Mouse (Mus musculus): ENCODE measurements around the gene Nfe2. TPM values are rescaled to one million over a fixed set of nuclear protein-coding genes. Genes with fewer than 3 reads are reported as not detected.

Gene Nfe2
- polyA plus RNA-seq, 1 experiment: 0.32 TPM

DNA sequence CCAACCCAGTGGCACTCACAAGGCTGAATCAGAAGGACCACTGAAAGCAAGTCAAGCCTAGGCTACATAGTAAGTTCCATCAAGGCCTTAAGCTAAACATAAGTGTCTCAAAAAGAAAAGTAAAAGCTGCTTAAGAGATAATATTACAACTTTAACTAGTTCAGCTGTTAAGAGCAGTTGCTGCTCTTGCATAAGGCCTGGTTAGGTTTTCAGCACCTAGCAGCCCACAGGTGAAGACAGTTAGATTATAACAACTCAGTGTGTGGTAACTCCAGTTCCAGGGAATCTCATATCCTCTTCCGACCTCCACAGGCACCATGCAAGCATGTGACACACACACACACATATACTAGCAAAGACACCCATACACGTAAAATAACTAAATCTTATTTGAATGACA, 30.6 kb downstream of the Nfe2 start:
- no peak for DNase-seq (ENCODE audit: low read depth, low spot score)
- 74% methylated on average over 2 of the region's 2 CpGs for WGBS

DNA sequence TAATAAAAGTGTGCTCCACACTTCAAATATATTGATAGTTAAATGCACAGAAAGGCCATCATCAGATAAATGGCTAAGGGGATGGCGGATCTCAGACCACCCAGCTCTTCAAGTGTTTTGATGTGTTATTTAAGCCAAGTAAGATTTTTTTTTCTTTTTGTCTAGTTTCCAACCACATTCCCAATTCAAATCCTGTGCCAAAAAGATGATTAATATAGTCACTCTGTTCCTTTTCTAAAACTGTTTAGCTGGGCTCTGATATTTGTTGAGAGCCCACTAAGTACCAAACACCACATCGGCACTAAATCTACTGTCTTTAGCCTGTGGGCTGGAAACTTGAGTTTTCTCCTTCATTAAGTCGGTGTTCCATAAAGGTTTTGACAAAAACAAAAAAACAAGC, 31.2 kb downstream of the Nfe2 start:
- WGBS: 80% methylated on average over 3 of the region's 3 CpGs
- no peak for DNase-seq (ENCODE audit: low read depth, low spot score)

DNA sequence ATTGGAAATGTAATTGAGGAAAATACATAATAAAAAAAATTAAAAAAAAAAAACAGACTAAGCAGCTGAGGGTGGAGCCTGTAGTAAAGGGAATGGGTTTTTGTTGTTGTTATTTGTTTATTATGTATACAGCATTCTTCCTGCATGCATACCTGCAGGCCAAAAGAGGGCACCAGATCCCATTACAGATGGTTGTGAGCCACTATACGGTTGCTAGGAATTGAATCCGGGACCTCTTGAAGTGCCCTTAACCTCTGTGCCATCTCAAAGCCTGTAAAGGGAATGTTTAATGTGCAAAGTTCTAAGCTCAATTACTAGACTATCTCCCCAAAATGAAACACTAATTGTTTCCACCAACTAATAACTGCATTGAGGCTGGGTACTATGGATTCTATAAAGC, 34.0 kb downstream of the Nfe2 start:
- no peak for DNase-seq (ENCODE audit: low read depth, low spot score)
- WGBS: 84% methylated on average over 2 of the region's 2 CpGs

DNA sequence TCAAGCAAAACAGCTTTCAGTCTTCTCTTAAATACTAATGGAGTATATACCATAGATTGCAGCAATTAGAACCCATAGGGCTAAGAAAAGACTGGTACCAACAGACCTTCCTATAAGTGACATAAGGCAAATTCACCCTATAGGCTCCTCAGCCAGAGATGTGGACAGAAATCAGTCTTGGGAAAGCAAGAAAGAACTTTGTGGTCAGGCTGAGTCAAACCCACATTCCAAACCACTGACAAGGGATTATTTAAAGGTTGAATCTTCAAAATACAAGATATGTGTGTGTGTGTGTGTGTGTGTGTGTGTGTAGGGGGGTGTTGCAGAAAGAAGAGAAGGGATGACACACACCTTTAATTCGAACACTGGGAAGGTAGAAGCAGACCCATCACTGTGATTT, 36.8 kb downstream of the Nfe2 start:
- no peak for DNase-seq (ENCODE audit: low read depth, low spot score)
- 56% methylated on average over 1 of the region's 1 CpGs for WGBS

DNA sequence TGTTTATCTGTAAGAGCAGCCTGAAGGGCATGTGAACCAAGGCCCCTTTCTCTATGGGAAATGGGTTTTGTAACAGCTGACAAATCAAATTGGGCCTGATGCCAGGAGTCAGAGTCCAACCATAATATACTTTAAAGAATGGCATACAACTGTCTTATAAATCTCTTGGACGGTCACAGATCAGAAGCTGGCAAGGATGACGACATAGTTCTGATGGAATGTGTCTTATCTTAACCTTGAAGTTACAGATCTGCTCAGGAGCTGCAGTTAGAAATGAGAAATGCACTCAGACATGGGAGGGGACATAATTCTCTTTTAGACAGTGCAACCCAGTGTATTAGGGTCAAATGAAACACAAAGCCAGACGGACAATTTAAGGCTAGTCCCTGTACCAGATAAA, 37.4 kb downstream of the Nfe2 start:
- 15% methylated on average over 3 of the region's 3 CpGs for WGBS
- DNase-seq (ENCODE audit: low read depth, low spot score): peak; percentile 87

DNA sequence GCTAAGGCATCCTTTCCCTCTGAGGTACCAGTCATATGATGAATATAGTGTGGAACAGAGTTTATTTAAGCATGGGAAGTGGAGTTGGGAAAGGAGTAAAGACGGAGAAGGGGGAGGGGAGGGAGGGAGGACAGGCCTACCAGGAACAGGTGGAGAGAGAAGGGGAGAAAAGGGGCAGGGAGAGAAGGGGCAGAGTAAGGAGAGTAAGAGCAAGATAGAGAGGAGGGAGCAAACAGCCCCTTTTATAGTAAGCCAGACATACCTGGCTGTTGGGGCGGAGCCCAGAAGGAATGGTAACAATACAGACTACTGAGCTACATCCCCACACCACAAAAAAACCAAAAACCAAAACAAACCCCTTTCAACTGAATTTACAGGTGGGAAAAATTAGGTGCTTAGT, 42.2 kb downstream of the Nfe2 start:
- no peak for DNase-seq (ENCODE audit: low read depth, low spot score)
- WGBS: 54% methylated on average over 2 of the region's 2 CpGs

DNA sequence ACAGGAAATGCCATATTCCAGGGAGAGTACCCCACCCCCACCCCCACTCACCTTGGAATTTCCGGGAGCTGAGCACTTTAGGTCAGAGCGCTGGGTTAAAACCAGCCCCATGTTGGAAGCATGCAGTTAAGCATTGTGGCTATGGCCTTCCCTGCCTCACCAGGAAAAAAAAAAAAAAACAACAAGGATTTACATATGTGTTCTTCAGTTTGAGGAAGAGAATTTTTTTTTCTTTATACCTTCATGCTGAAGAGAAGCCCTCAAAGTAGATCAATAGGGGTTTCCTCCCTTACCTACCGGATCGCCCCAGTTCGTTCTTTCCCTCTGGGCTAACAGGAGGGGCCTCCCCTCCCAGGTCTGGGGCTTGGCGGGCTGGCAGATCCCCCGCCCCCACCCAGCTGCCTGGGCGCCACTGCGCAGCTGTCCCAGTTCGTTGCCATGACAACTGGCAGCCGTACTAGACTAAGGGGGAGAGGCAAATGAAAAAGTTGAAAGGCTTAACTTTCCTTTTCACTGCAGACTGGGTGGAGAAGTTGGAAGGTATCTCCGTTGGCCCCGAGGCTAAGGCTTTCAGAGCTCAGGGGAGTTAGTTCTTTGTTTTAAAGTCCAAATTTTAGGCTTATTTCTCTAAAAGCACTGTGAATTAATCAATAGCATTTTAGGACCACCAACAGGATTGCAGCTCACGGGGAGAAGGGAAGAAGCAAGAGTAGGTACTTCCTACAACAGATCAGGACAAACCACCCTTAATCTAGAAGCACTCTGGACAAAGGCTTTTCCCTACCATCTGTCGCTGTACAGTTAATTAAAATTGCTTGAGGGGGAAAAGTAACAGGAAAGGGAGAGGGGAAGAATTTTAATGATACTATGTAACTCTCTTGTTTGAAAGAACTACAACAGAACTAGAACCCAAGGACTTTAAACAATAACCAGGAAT, 43.0 kb downstream of the Nfe2 start:
- no peak for DNase-seq (ENCODE audit: low read depth, low spot score)
- 1% methylated on average over 15 of the region's 15 CpGs for WGBS

DNA sequence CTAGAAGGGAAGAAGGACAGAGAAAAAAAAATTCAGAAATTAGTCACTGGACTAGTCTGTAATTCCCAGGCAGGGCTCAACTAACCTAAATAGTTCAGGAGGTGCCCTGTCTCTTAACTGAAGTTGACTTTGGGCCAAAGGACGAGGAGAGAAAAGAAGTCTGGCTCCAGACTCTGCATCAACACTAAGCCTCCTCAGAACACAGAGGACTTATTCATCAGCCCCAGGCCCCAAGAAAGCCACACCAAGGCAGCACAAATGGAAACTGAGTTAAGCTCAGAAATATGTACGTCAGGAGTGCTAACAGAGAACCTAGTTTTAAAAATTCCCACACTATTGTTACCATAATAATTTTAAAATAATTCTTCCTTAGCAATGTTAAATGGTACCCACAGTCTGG, 44.1 kb downstream of the Nfe2 start:
- WGBS: 52% methylated on average over 2 of the region's 2 CpGs
- DNase-seq (ENCODE audit: low read depth, low spot score): no peak

DNA sequence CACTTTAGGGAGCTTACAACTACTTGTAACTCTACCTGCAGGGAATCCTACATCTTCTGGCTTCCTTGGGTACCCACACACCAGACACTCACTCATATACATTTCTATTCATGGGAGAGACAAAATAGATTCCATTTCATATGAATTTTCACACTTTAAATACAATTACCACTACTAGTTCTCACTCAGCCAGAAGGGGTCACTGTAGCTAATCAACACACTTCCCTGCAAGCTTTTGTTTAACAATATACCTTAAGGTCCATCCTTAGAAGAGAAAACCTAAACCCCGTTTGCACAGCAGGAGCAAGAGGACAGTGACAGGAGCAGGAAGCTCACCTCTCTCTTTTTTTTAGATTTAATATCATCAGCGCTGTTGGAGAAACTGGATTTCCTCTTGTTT, 53.0 kb downstream of the Nfe2 start:
- 51% methylated on average over 2 of the region's 2 CpGs for WGBS

DNA sequence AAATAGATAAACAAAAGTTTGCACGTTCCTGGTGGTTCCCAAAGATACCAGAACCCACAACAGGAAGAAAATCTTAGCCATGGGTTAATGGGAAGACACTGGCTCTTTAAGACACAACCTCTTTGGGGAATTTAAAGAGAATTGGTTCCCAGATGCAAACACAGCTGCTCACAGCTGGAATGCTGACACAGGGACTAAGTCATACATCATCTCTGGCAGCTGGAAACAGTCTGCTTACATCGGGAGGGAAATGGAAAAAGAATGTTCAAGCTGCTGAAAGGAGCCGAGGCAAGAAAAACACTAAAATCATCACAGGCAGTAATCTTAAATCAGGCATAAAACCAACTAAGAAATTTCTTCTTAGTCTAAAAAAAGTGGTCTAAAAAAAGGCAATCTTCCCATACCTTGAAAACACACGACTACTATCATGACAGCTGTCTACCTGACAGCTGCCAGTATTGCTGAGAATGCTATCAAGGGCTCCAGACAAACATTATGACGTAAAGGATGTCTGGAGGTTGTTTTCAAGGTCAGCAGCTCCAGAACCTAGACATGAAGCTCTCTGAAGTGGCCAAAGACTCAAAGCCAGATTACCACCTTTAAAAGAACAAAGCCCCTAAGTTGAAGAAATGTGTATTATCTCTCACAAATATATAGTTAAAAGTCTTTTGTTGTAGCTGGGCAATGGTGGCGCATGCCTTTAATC, 56.0 kb downstream of the Nfe2 start:
- DNase-seq (ENCODE audit: low read depth, low spot score): no peak
- 50% methylated on average over 6 of the region's 6 CpGs for WGBS

More for the DNA sequence above, 53.0 kb downstream of the Nfe2 start:
- DNase-seq (ENCODE audit: low read depth, low spot score): no peak

Other genes starting within 250 kb of the Nfe2 start
- 1.4 and 2.2 TPM in 2 replicates for gene Hoxc4, start 239.5 kb downstream of the Nfe2 start, polyA plus RNA-seq (2012; rRNA removed)
- 12.5 and 19.8 TPM in 2 replicates for gene Smug1, start 91.3 kb downstream of the Nfe2 start, polyA plus RNA-seq (2012; rRNA removed)
- 11.1 and 12.9 TPM in 2 replicates for gene Cbx5, start 18.6 kb downstream of the Nfe2 start, polyA plus RNA-seq (2012; rRNA removed)
- gene Hnrnpa1, start 18.0 kb downstream of the Nfe2 start, polyA plus RNA-seq (2012; rRNA removed): 102 and 119 TPM in 2 replicates
- gene Copz1, start 14.3 kb upstream of the Nfe2 start, polyA plus RNA-seq (2012; rRNA removed): 215 and 216 TPM in 2 replicates
- gene Gpr84, start 52.2 kb upstream of the Nfe2 start, polyA plus RNA-seq (2012; rRNA removed): 0.12 TPM in 1 of 2 replicates, not detected in the other
- gene Zfp385a, start 81.7 kb upstream of the Nfe2 start, polyA plus RNA-seq (2012; rRNA removed): 3.8 and 5.9 TPM in 2 replicates
- gene Itga5, start 108.4 kb upstream of the Nfe2 start, polyA plus RNA-seq (2012; rRNA removed): 20.5 and 27.0 TPM in 2 replicates
- 0.12 TPM in 1 of 2 replicates, not detected in the other for gene Gtsf1, start 172.1 kb upstream of the Nfe2 start, polyA plus RNA-seq (2012; rRNA removed)
- gene Gtsf2, start 190.1 kb upstream of the Nfe2 start, polyA plus RNA-seq (2012; rRNA removed): not detected in 2 replicates
- 10.1 and 12.0 TPM in 2 replicates for gene Nckap1l, start 195.4 kb upstream of the Nfe2 start, polyA plus RNA-seq (2012; rRNA removed)
- 8.2 and 8.7 TPM in 2 replicates for gene Pde1b, start 244.6 kb upstream of the Nfe2 start, polyA plus RNA-seq (2012; rRNA removed)

All from large intestine, adult 2 months (tissue).